Mouse (Mus musculus) myocyte (in vitro differentiated cells): ENCODE results near the gene Myo1e. TPM values are rescaled to one million over a fixed set of nuclear protein-coding genes. Genes with fewer than 3 reads are reported as not detected.
A peak's percentile ranks its signal among the peaks of the same experiment; 100 is the strongest.
"Not testable (repeated sequence)": the region's sequence is repeated elsewhere in the genome, so short reads cannot be mapped to it uniquely, and the experiment has no call there.

Experiments used
- H3K27me3 ChIP-seq: one replicate; pipeline ENCODE4 v1.6.1; 2011; ENCODE audit not compliant: control insufficient read depth, insufficient read depth, insufficient read length
- H3K36me3 ChIP-seq: one replicate; pipeline ENCODE4 v1.6.1; 2011; ENCODE audit not compliant: control insufficient read depth, insufficient read depth
- H3K4me2 ChIP-seq: one replicate; pipeline ENCODE4 v1.6.1; 2011; ENCODE audit warnings: low read depth, control low read depth
- H3K4me3 ChIP-seq: one replicate; pipeline ENCODE4 v1.5.1; 2011; ENCODE audit warnings: mild to moderate bottlenecking, control low read depth, moderate library complexity
- H3K79me2 ChIP-seq: one replicate; pipeline ENCODE4 v1.6.1; 2011; ENCODE audit not compliant: control insufficient read depth, insufficient read depth
- H3ac ChIP-seq: one replicate; pipeline ENCODE4 v1.6.1; 2011; ENCODE audit not compliant: control insufficient read depth, insufficient read length
- CEBPB ChIP-seq: IDR thresholded peaks from 2 replicates; pipeline ENCODE4 v1.6.1; 2011; ENCODE audit warnings: mild to moderate bottlenecking, moderate library complexity; ENCODE audit not compliant: poor library complexity, insufficient read depth, severe bottlenecking
- E2F4 ChIP-seq: IDR thresholded peaks from one replicate; pipeline ENCODE4 v1.6.1; 2011; ENCODE audit warnings: mild to moderate bottlenecking, control low read depth, moderate library complexity; ENCODE audit not compliant: insufficient read depth
- MAX ChIP-seq: IDR thresholded peaks from one replicate; pipeline ENCODE4 v1.6.1; 2011; ENCODE audit warnings: low read depth, mild to moderate bottlenecking, control low read depth
- MYOD1 ChIP-seq, 3 experiments: IDR thresholded peaks; one replicate each; pipeline ENCODE4 v1.6.1; 2011; ENCODE audit warnings: control low read depth in 2 of 3, low read depth in 2 of 3, mild to moderate bottlenecking in 2 of 3, moderate library complexity in 1 of 3; ENCODE audit not compliant: insufficient read length in 2 of 3, control insufficient read depth in 1 of 3
- MYOG ChIP-seq, 3 experiments: IDR thresholded peaks; one replicate each; pipeline ENCODE4 v1.6.1; 2011; ENCODE audit warnings: control low read depth in 2 of 3, low read depth in 2 of 3, mild to moderate bottlenecking in 2 of 3; ENCODE audit not compliant: insufficient read length in 2 of 3, control insufficient read depth in 1 of 3, insufficient read depth in 1 of 3
- POLR2A ChIP-seq: IDR thresholded peaks from one replicate; pipeline ENCODE4 v1.6.1; 2011; ENCODE audit warnings: low read depth, mild to moderate bottlenecking, control low read depth, moderate library complexity; ENCODE audit not compliant: insufficient read length
- POLR2AphosphoS2 ChIP-seq: IDR thresholded peaks from one replicate; pipeline ENCODE4 v1.6.1; 2011; ENCODE audit warnings: low read depth, control low read depth; ENCODE audit not compliant: insufficient read length
- REST ChIP-seq: IDR thresholded peaks from one replicate; pipeline ENCODE4 v1.6.1; 2011; ENCODE audit warnings: mild to moderate bottlenecking, control low read depth, moderate library complexity; ENCODE audit not compliant: insufficient read depth, insufficient read length
- SRF ChIP-seq: IDR thresholded peaks from one replicate; pipeline ENCODE4 v1.6.1; 2011; ENCODE audit warnings: low read depth; ENCODE audit not compliant: control insufficient read depth, insufficient read length
- TCF12 ChIP-seq: IDR thresholded peaks from one replicate; pipeline ENCODE4 v1.6.1; 2011; ENCODE audit warnings: mild to moderate bottlenecking, control low read depth; ENCODE audit not compliant: poor library complexity, insufficient read depth, severe bottlenecking
- TCF3 ChIP-seq: IDR thresholded peaks from one replicate; pipeline ENCODE4 v1.6.1; 2011; ENCODE audit warnings: low read depth, control low read depth; ENCODE audit not compliant: insufficient read length
- USF1 ChIP-seq: IDR thresholded peaks from one replicate; pipeline ENCODE4 v1.6.1; 2011; ENCODE audit warnings: low read depth, mild to moderate bottlenecking, control low read depth, moderate library complexity
- polyA plus RNA-seq: library from polyadenylated mRNA; unstranded; fragments of >200 nt; fragmentation: generic; extraction: Trizol; gene quantifications from one replicate; pipeline ENCODE4 v1.2.1, GENCODE M21; 2012; ENCODE audit warnings: missing spikeins

Gene Myo1e
- polyA plus RNA-seq, 1 experiment: 26.5 TPM

GRCm38 (mm10) chr9:70251441-70251985, 44.4 kb downstream of the Myo1e start:
- Histone ChIP-seq H3K36me3 (no peaks in the 10 kb centered on the region), H3K27me3 (no peaks in the 10 kb centered on the region), H3K4me3 (no peak overlapping the region), H3K4me2 (no peak overlapping the region), H3K79me2 (peaks cover 76% of the 10 kb centered on the region), H3ac (no peak overlapping the region)
- TF ChIP-seq MAX (no peak), REST (no peak), TCF12 (no peak), MYOD1 (IDR thresholded peaks at IDR 0.05; ENCODE audit: control insufficient read depth in 1 of 3, insufficient read length in 2 of 3, low read depth in 2 of 3) (no peak), MYOG (IDR thresholded peaks at IDR 0.05; ENCODE audit: control insufficient read depth in 1 of 3, insufficient read depth in 1 of 3, insufficient read length in 2 of 3, low read depth in 2 of 3) (no peak), USF1 (no peak), CEBPB (no peak), SRF (no peak), POLR2A (no peak), POLR2AphosphoS2 (no peak), TCF3 (no peak), E2F4 (no peak)

GRCm38 (mm10) chr9:70253016-70253415, 45.9 kb downstream of the Myo1e start:
- H3K27me3 ChIP-seq: no peaks in the 10 kb centered on the region
- H3K4me2 ChIP-seq: no peak overlapping the region
- no peaks in the 10 kb centered on the region for H3K36me3 ChIP-seq
- peaks cover 79% of the 10 kb centered on the region for H3K79me2 ChIP-seq
- no peak overlapping the region for H3ac ChIP-seq
- no peak overlapping the region for H3K4me3 ChIP-seq
- TF ChIP-seq USF1: no peak
- no peak for TF ChIP-seq SRF
- TF ChIP-seq E2F4: no peak
- TF ChIP-seq MAX: no peak
- no peak for TF ChIP-seq POLR2AphosphoS2
- TF ChIP-seq TCF3: no peak
- TF ChIP-seq TCF12: no peak
- TF ChIP-seq POLR2A: no peak
- no peak for TF ChIP-seq MYOG (IDR thresholded peaks at IDR 0.05; ENCODE audit: control insufficient read depth in 1 of 3, insufficient read depth in 1 of 3, insufficient read length in 2 of 3, low read depth in 2 of 3)
- no peak for TF ChIP-seq MYOD1 (IDR thresholded peaks at IDR 0.05; ENCODE audit: control insufficient read depth in 1 of 3, insufficient read length in 2 of 3, low read depth in 2 of 3)
- TF ChIP-seq REST: no peak
- no peak for TF ChIP-seq CEBPB

GRCm38 (mm10) chr9:70255005-70255404, 47.9 kb downstream of the Myo1e start:
- no peaks in the 10 kb centered on the region for H3K27me3 ChIP-seq
- H3ac ChIP-seq: no peak overlapping the region
- H3K4me3 ChIP-seq: no peak overlapping the region
- H3K36me3 ChIP-seq: no peaks in the 10 kb centered on the region
- peaks cover 92% of the 10 kb centered on the region for H3K79me2 ChIP-seq
- peak; percentile 63 for TF ChIP-seq TCF12
- TF ChIP-seq MYOG (IDR thresholded peaks at IDR 0.05; ENCODE audit: control insufficient read depth in 1 of 3, insufficient read depth in 1 of 3, insufficient read length in 2 of 3, low read depth in 2 of 3): peak; percentile 31 to 87 (median 39)
- peak; percentile 35 for TF ChIP-seq TCF3
- TF ChIP-seq REST: no peak
- TF ChIP-seq POLR2AphosphoS2: no peak
- no peak for TF ChIP-seq USF1
- peak; percentile 84 to 96 (median 96) for TF ChIP-seq MYOD1 (IDR thresholded peaks at IDR 0.05; ENCODE audit: control insufficient read depth in 1 of 3, insufficient read length in 2 of 3, low read depth in 2 of 3)
- no peak for TF ChIP-seq SRF
- TF ChIP-seq MAX: no peak
- no peak for TF ChIP-seq CEBPB
- no peak for TF ChIP-seq E2F4
- TF ChIP-seq POLR2A: no peak
- H3K4me2 ChIP-seq: peak overlapping the region; percentile 51

GRCm38 (mm10) chr9:70256027-70256426, 48.9 kb downstream of the Myo1e start:
- H3K79me2 ChIP-seq: peaks cover 93% of the 10 kb centered on the region
- H3K27me3 ChIP-seq, H3K4me3 ChIP-seq, H3ac ChIP-seq, H3K36me3 ChIP-seq, H3K4me2 ChIP-seq: not testable (repeated sequence)
- TF ChIP-seq CEBPB: peak; percentile 63; the same call in 1 of the 2 replicates

GRCm38 (mm10) chr9:70257289-70258101, 50.3 kb downstream of the Myo1e start:
- Histone ChIP-seq H3K27me3 (no peaks in the 10 kb centered on the region), H3K4me3 (no peak overlapping the region), H3K79me2 (peaks cover 93% of the 10 kb centered on the region), H3K36me3 (no peaks in the 10 kb centered on the region), H3K4me2 (peak overlapping the region; percentile 63), H3ac (no peak overlapping the region)
- TF ChIP-seq E2F4 (no peak), MYOD1 (IDR thresholded peaks at IDR 0.05; ENCODE audit: control insufficient read depth in 1 of 3, insufficient read length in 2 of 3, low read depth in 2 of 3) (no peak), MAX (no peak), POLR2AphosphoS2 (no peak), REST (no peak), USF1 (no peak)
